Mouse (Mus musculus) thymus, adult 2 months (tissue): Measurements from ENCODE around the gene Trmo. TPM values are rescaled to one million over a fixed set of nuclear protein-coding genes. Genes with fewer than 3 reads are reported as not detected.

Experiments used
- DNase-seq: peaks from one replicate; pipeline ENCODE4 v3.0.0; 2021
- H3K27ac ChIP-seq: fragments of 200-500 bp; 2 replicates; pipeline ENCODE4 v1.5.1; 2012; ENCODE audit warnings: low read length, control low read depth; ENCODE audit not compliant: control insufficient read depth, insufficient read depth
- H3K27me3 ChIP-seq: fragments of 200-500 bp; 2 replicates; pipeline ENCODE4 v1.6.1; 2012; ENCODE audit warnings: mild to moderate bottlenecking, low read length, moderate library complexity, mixed read lengths; ENCODE audit not compliant: control insufficient read depth, insufficient read depth
- H3K36me3 ChIP-seq: fragments of 200-500 bp; 2 replicates; pipeline ENCODE4 v1.6.1; 2012; ENCODE audit warnings: mild to moderate bottlenecking, low read length, moderate library complexity; ENCODE audit not compliant: control insufficient read depth, insufficient read depth
- H3K4me1 ChIP-seq: fragments of 200-500 bp; replicated peaks from 2 replicates; pipeline ENCODE4 v1.6.1; 2012; ENCODE audit warnings: low read length; ENCODE audit not compliant: control insufficient read depth, insufficient read depth
- H3K4me3 ChIP-seq: fragments of 200-500 bp; 2 replicates; pipeline ENCODE4 v1.5.1; 2012; ENCODE audit warnings: mild to moderate bottlenecking, low read length, control low read depth, moderate library complexity; ENCODE audit not compliant: control insufficient read depth, insufficient read depth
- CTCF ChIP-seq: fragments of 200-500 bp; IDR thresholded peaks from 2 replicates; pipeline ENCODE4 v1.5.1; 2012; ENCODE audit warnings: mild to moderate bottlenecking, control low read depth, low read length, moderate library complexity, borderline replicate concordance; ENCODE audit not compliant: control insufficient read depth, poor library complexity, insufficient read depth; ENCODE audit errors: extremely low read depth
- POLR2A ChIP-seq: fragments of 200-500 bp; IDR thresholded peaks from 2 replicates; pipeline ENCODE4 v1.6.1; 2012; ENCODE audit warnings: mild to moderate bottlenecking, low read length, control low read depth, moderate library complexity; ENCODE audit not compliant: control insufficient read depth, poor library complexity, insufficient read depth; ENCODE audit errors: extremely low read depth
- WGBS: fragments of 180-500 bp; shearing (Covaris S2); methylation state at CpG from one replicate; pipeline ENCODE4 v1.1.7; 2018; 5-methylcytosine and 5-hydroxymethylcytosine counted together
- polyA plus RNA-seq: library from polyadenylated mRNA; depleted of rRNA; stranded (reverse); fragments of >200 nt; gene quantifications from 2 replicates; pipeline ENCODE4 v1.2.3, GENCODE M21; 2012

Trmo gene
- polyA plus RNA-seq, 1 experiment: 13.5 TPM

DNA sequence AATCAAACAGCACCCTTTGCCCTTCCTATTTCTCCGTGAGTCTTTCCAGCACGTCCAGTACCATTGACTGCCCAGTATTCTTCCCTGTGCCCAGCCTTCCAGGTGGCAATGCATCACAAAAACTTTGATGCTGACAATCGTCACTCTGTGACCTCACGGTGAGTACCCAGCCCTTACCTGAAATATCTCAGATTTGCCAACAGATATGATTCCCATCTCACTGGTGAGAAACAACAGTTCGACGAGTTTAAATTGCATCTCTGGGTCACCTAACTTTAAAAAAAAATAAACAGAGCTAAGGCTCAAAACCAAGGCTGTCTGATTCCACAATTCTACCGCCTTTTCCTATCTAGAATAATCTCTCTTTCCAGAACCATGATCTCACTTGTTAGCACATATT lies 24.2 kb upstream of the Trmo start, which contains the start of gene Hemgn:
Hemgn (minus strand) TSS at position 101 of the 400 bp plus-strand sequence.
- Histone ChIP-seq H3K36me3 (no peaks in the 10 kb centered on the region), H3K27me3 (no peaks in the 10 kb centered on the region), H3K4me3 (no peak within 1 kb of the TSS), H3K27ac (no peak within 1 kb of the TSS), H3K4me1 (peaks cover 35% of the 10 kb centered on the region)
- DNase-seq: no peak
- 94% methylated on average over 7 of the region's 7 CpGs for WGBS
- TF ChIP-seq POLR2A: no peak
- TF ChIP-seq CTCF: no peak

DNA sequence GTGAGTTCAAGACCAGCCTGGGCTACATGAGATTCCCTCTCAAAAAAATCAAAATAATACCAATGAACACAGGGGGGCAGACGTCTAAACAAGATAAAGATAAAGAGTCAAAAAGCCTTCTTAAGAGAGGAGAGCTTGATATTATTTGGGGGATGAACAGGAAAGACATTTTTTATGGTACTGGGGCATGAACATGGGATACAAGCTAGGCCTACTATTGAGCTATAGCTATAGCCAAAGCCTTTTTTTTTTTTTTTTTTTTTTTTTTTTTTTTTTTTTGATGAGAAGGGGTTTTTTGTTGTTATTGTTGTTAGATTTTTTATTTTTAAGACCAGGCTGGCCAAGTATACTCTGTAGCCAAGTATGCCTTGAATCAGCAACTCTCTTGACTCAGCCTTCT lies 22.9 kb upstream of the Trmo start:
- no peak for DNase-seq
- Histone ChIP-seq H3K4me3 (no peak overlapping the region), H3K27me3 (no peaks in the 10 kb centered on the region), H3K27ac (0 out of 2 replicates have a peak overlapping the region, but pooled peaks have one; percentile 26), H3K36me3 (no peaks in the 10 kb centered on the region), H3K4me1 (peaks cover 34% of the 10 kb centered on the region)
- WGBS: 7% methylated on average over 1 of the region's 1 CpGs
- TF ChIP-seq POLR2A: no peak
- no peak for TF ChIP-seq CTCF

DNA sequence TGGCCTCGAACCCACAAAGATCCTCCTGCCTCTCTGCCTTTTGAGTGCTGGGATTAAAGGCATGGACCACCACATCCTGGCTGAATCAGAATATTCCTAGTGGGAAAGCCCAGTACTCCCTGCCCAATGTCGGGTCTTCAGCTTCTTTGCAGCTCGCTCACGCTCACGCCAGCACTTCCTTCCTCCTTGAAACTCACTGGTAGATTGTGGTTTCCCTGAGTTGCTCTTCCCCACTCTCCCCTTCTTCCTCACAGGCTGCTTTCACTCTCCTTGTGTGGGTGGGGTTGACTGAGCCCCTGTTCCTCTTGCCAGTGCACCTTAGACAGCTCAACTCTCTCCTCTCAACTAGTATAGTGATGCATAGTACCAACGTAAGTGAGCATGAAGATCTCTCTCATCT lies 22.3 kb upstream of the Trmo start:
- peak; percentile 64 for DNase-seq
- WGBS: 9% methylated on average over 6 of the region's 6 CpGs
- no peaks in the 10 kb centered on the region for H3K36me3 ChIP-seq
- TF ChIP-seq POLR2A (no peak), CTCF (no peak)
- H3K4me3 ChIP-seq: no peak overlapping the region
- H3K27ac ChIP-seq: peak overlapping the region; percentile 26; the same call in 1 of the 2 replicates
- H3K4me1 ChIP-seq: peaks cover 34% of the 10 kb centered on the region
- H3K27me3 ChIP-seq: no peaks in the 10 kb centered on the region

DNA sequence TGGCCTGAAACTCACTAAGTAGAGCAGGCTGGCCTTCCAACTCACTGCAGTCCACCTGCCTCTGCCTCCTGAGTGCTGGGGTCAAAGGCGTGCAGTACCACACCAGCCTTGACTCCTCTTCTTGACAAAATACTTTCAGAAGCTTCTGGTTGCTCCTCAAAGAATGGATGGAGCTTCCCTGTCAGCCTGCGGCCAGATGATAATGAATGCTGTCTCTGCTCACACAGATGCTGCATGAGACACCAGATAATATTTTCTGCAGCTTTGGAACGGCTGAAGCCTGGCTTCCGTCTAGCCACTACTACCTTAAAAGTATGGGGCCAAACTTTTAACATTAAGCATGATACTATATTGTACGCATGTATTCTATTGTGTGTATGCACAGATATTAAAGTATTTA lies 21.4 kb upstream of the Trmo start:
- no peak overlapping the region for H3K4me3 ChIP-seq
- no peaks in the 10 kb centered on the region for H3K36me3 ChIP-seq
- 97% methylated on average over 5 of the region's 5 CpGs for WGBS
- no peak for TF ChIP-seq CTCF
- TF ChIP-seq POLR2A: no peak
- no peak overlapping the region for H3K27ac ChIP-seq
- DNase-seq: no peak
- H3K27me3 ChIP-seq: no peaks in the 10 kb centered on the region
- H3K4me1 ChIP-seq: peaks cover 35% of the 10 kb centered on the region

DNA sequence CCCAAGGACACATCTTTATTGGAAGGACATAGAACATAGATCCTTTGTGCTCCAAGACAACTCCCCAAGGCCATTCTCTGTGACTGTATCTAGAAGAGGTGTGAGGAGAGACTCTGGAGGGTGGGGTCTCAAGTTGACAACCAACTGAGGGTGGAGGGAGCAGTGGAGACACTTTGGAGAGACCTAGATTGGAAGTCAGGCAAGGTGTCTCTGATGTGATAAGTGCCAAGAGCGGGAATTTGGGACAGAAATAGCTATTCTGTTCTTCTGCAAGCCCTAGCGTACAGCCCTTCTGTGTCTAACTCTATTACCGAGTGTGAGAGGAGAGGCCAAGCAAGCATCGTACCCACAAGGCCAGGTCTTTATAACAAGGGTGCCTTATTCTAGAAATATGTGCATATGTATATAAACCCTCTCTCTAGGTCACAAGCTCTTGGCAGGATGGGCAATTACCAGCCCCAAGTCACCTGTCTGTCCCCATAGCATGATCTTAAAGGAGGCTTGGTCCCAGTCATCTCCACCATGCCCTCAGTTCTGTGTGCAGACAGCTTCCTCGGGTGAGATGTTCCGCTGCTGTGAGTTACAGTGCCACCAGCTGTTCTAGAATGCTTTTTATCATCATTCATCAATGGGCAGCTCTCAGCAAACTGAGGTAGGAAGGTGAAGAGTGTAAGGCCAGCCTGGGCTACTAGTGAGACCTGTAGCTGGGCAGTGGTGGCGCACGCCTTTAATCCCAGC lies 17.9 kb upstream of the Trmo start:
- H3K27ac ChIP-seq: no peak overlapping the region

DNA sequence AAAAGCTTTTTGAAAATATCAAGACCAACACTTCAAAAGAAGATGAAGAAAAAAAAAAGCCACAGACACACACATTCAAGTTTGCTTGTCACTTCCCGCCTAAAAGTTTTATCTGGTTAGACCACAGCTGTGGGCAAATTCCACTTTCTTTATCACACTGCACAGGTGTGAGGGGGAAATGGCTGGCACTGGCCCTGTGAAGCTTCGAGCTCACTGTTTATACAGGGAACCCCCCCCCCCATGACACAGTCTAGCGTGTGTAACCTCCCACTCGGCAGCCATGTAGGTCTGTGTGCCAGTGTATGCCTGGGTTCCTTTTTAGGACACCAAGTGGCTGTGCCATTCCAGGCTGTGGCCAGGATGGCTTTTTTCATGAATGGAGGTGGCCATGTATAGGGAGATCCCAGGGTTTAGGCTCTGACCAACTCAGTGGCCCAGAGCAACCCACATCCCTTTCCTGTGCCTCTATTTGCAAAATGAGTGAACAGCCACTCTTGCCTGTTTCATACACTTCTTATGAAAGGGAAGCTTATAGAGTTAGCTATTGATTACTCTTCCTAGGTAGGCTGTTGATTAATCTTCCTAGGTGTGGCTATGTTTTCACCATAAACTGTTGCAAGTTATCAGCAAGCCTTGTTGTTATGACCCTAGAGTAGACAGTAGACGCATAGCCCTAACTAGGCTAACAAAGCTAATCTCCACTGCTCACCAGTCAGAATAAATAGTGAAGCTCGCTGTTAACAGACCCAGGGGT lies 15.0 kb upstream of the Trmo start:
- WGBS: 31% methylated on average over 6 of the region's 6 CpGs
- Histone ChIP-seq H3K27ac (peak overlapping the region; percentile 25; the same call in 1 of the 2 replicates), H3K27me3 (no peaks in the 10 kb centered on the region), H3K4me3 (peak overlapping the region; percentile 29), H3K36me3 (no peaks in the 10 kb centered on the region), H3K4me1 (peaks cover 23% of the 10 kb centered on the region)
- peak; percentile 67 for DNase-seq
- no peak for TF ChIP-seq CTCF
- no peak for TF ChIP-seq POLR2A

More for the DNA sequence above, 17.9 kb upstream of the Trmo start:
- no peak for TF ChIP-seq POLR2A
- TF ChIP-seq CTCF: no peak
- WGBS: 88% methylated on average over 8 of the region's 8 CpGs
- no peak for DNase-seq
- H3K27me3 ChIP-seq: no peaks in the 10 kb centered on the region
- H3K36me3 ChIP-seq: no peaks in the 10 kb centered on the region
- H3K4me1 ChIP-seq: peaks cover 46% of the 10 kb centered on the region
- no peak overlapping the region for H3K4me3 ChIP-seq
